Mouse (Mus musculus) liver, embryonic 11.5 days (tissue): ENCODE measurements around the gene Slc39a13. TPM values are rescaled to one million over a fixed set of nuclear protein-coding genes. Genes with fewer than 3 reads are reported as not detected.
A peak's percentile ranks its signal among the peaks of the same experiment; 100 is the strongest.

Experiments
- ATAC-seq: fragments of 200-750 bp; cut with Nextera tagmentation; replicated peaks from 2 replicates; pipeline ENCODE4 v1.8.0; 2017; ENCODE audit warnings: moderate number of reproducible peaks, mild to moderate bottlenecking, moderate TSS enrichment, moderate library complexity; ENCODE audit not compliant: low FRiP score
- DNase-seq: peaks from one replicate; pipeline ENCODE4 v3.0.0-alpha.2; 2017; ENCODE audit warnings: low spot score
- H3K27ac ChIP-seq: fragments of 300-500 bp; sonication (generic); 2 replicates; pipeline ENCODE4 v1.5.1; 2014; ENCODE audit warnings: mild to moderate bottlenecking, low read depth, low read length, control low read depth
- H3K27me3 ChIP-seq: fragments of 300-500 bp; sonication (generic); replicated peaks from 2 replicates; pipeline ENCODE4 v1.6.1; 2014; ENCODE audit warnings: low read length, mixed read lengths; ENCODE audit not compliant: control insufficient read depth, insufficient read depth
- H3K36me3 ChIP-seq: fragments of 300-500 bp; sonication (generic); 2 replicates; pipeline ENCODE4 v1.6.1; 2014; ENCODE audit warnings: mild to moderate bottlenecking, low read length, moderate library complexity, mixed read lengths; ENCODE audit not compliant: control insufficient read depth, insufficient read depth
- H3K4me1 ChIP-seq: fragments of 300-500 bp; sonication (generic); replicated peaks from 2 replicates; pipeline ENCODE4 v1.6.1; 2014; ENCODE audit warnings: low read length, mixed read lengths; ENCODE audit not compliant: control insufficient read depth, insufficient read depth
- H3K4me2 ChIP-seq: fragments of 300-500 bp; sonication (generic); 2 replicates; pipeline ENCODE4 v1.6.1; 2014; ENCODE audit warnings: mild to moderate bottlenecking, control low read depth, moderate library complexity
- H3K4me3 ChIP-seq: fragments of 300-500 bp; sonication (generic); 2 replicates; pipeline ENCODE4 v1.5.1; 2014; ENCODE audit warnings: low read depth, low read length, control low read depth
- H3K9ac ChIP-seq: fragments of 300-500 bp; sonication (generic); 2 replicates; pipeline ENCODE4 v1.6.1; 2014; ENCODE audit warnings: low read depth, low read length, control low read depth
- H3K9me3 ChIP-seq: fragments of 300-500 bp; sonication (generic); 2 replicates; pipeline ENCODE4 v1.6.1; 2016; ENCODE audit warnings: low read length, inconsistent platforms, mixed read lengths; ENCODE audit not compliant: control insufficient read depth
- WGBS: fragments of 180-500 bp; shearing (Covaris S2); extraction: QIAGEN DNeasy Blood & Tissue Kit; methylation state at CpG from one replicate; pipeline ENCODE4 v1.1.7; 2014; 5-methylcytosine and 5-hydroxymethylcytosine counted together
- polyA plus RNA-seq: library from polyadenylated mRNA; unstranded; fragments of >200 nt; fragmentation: Nextera tagmentation; extraction: Ambion mirVana; gene quantifications from 2 replicates; pipeline ENCODE4 v1.2.1, GENCODE M21; 2014

The Slc39a13 gene
- polyA plus RNA-seq, 1 experiment from 2014 or later: 19.6 TPM

- ATAC-seq: peak; percentile 24
- no peak for DNase-seq
- Histone ChIP-seq H3K9ac (peak overlapping the region; percentile 61), H3K27ac (peak overlapping the region; percentile 59), H3K27me3 (no peaks in the 10 kb centered on the region), H3K4me3 (peak overlapping the region; percentile 59), H3K4me2 (peak overlapping the region; percentile 91), H3K9me3 (no peaks in the 10 kb centered on the region), H3K36me3 (no peaks in the 10 kb centered on the region), H3K4me1 (peaks cover 13% of the 10 kb centered on the region)
- under 1% methylated on average over 27 of the region's 36 CpGs for WGBS
Observed at GRCm38 (mm10) chr2:91078314-91079025, 8.3 kb upstream of the Slc39a13 start.

DNA sequence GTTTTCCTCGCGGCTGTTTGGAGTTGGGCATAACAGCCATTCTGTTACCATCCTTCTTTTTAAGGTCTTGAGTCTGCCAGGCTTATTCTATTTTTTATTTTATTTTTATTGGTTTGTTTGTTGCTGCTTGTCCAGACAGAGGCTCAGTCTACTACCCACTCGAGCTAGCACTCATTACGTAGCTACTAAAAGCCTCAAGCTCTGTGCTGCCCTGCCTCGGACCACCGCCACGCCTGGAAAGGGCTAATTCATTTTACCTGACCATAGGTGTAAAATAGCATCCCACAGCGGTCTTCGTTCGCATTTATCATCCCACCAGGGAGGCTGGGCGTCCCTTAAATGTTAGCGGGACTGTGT, 7.7 kb upstream of the Slc39a13 start:
- Histone ChIP-seq H3K4me2 (peak overlapping the region; percentile 91), H3K27ac (no peak overlapping the region), H3K36me3 (no peaks in the 10 kb centered on the region), H3K4me1 (peaks cover 11% of the 10 kb centered on the region), H3K27me3 (no peaks in the 10 kb centered on the region), H3K9ac (peak overlapping the region; percentile 61), H3K4me3 (peak overlapping the region; percentile 59), H3K9me3 (no peaks in the 10 kb centered on the region)
- ATAC-seq: no peak
- no peak for DNase-seq
- WGBS: 35% methylated on average over 12 of the region's 12 CpGs

GRCm38 (mm10) chr2:91072092-91072491, 1.9 kb upstream of the Slc39a13 start:
- H3K27ac ChIP-seq: no peak overlapping the region
- H3K27me3 ChIP-seq: no peaks in the 10 kb centered on the region
- peaks cover 14% of the 10 kb centered on the region for H3K4me1 ChIP-seq
- H3K9me3 ChIP-seq: no peaks in the 10 kb centered on the region
- no peak overlapping the region for H3K4me2 ChIP-seq
- no peaks in the 10 kb centered on the region for H3K36me3 ChIP-seq
- H3K4me3 ChIP-seq: no peak overlapping the region
- no peak overlapping the region for H3K9ac ChIP-seq
- DNase-seq (no peak), ATAC-seq (no peak)
- WGBS: 40% methylated on average over 1 of the region's 1 CpGs

GRCm38 (mm10) chr2:91071059-91071458, 842 bp upstream of the Slc39a13 start:
- peak overlapping the region; percentile 81 for H3K4me2 ChIP-seq
- peak overlapping the region; percentile 60 for H3K4me3 ChIP-seq
- DNase-seq (no peak), ATAC-seq (no peak)
- 84% methylated on average over 10 of the region's 10 CpGs for whole genome bisulfite sequencing
- H3K9me3 ChIP-seq: no peaks in the 10 kb centered on the region
- peak overlapping the region; percentile 79 for H3K9ac ChIP-seq
- H3K4me1 ChIP-seq: peaks cover 14% of the 10 kb centered on the region
- H3K36me3 ChIP-seq: no peaks in the 10 kb centered on the region
- no peaks in the 10 kb centered on the region for H3K27me3 ChIP-seq
- peak overlapping the region; percentile 80 for H3K27ac ChIP-seq

DNA sequence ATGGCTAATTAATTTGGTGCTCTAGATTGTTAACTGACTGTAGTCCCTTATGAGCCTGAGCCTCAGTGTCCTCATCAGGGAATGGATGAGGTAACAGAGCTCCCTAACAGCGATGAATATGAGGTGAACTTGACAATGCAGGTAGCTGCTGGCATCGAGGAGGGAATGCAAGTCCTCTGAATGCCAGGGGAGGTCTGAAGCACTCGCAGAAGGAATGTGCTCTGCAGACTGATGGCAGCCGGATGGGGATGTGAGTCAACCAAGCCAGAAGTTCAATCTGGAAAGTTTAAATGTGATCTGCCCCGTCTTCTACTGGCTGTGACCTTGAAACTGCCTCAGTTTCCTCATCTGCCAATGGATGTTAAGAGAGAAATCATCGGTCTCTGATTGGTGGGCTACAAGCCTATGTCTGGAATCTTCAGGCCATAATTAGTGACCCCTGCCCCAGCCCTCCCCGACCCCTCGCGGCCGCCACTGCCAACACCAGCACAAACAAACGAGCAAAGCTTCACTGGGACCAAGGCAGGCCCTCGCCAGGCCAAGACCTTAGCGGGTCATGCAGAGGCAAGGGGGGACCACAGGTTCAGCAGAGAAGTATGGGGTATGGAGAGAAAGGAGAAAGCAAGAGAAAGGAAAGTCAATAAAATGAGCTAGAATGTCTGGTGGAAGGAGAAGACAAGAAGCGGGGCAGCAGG, 764 bp downstream of the Slc39a13 start:
- H3K9ac ChIP-seq: peak overlapping the region; percentile 79
- DNase-seq (no peak), ATAC-seq (peak; percentile 4; the same call in 1 of the 2 replicates)

DNA sequence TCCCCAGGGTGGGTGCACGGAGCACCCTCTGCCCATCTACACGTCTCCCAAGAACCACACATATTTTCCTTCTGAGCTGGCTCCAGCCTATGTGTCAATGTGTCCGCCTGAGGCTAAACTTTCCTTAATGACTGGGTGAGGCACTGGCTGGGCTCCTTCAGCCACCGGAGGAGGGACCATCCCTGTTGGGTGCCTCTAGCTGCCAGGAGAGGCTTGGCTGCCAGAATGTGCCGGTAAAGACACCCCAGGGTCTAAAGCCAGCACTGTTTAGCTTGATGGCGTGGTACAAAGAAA, 1.4 kb downstream of the Slc39a13 start:
- Histone ChIP-seq H3K27me3 (no peaks in the 10 kb centered on the region), H3K9me3 (no peaks in the 10 kb centered on the region), H3K4me3 (peak overlapping the region; percentile 60; the same call in 1 of the 2 replicates), H3K27ac (no peak overlapping the region), H3K9ac (no peak overlapping the region), H3K4me2 (peak overlapping the region; percentile 81), H3K4me1 (peaks cover 14% of the 10 kb centered on the region), H3K36me3 (peaks cover 4% of the 10 kb centered on the region; the same call in 1 of the 2 replicates)
- 66% methylated on average over 6 of the region's 6 CpGs for WGBS
- ATAC-seq (no peak), DNase-seq (no peak)

More for the DNA sequence above, 764 bp downstream of the Slc39a13 start:
- Histone ChIP-seq H3K36me3 (no peaks in the 10 kb centered on the region), H3K27me3 (no peaks in the 10 kb centered on the region), H3K4me3 (peak overlapping the region; percentile 60), H3K4me1 (peaks cover 14% of the 10 kb centered on the region), H3K4me2 (peak overlapping the region; percentile 81), H3K9me3 (no peaks in the 10 kb centered on the region), H3K27ac (peak overlapping the region; percentile 80; the same call in 1 of the 2 replicates)
- 10% methylated on average over 14 of the region's 14 CpGs for WGBS

GRCm38 (mm10) chr2:91068162-91068871, 1.9 kb downstream of the Slc39a13 start:
- WGBS: 68% methylated on average over 13 of the region's 13 CpGs
- DNase-seq (no peak), ATAC-seq (no peak)
- H3K9me3 ChIP-seq: no peaks in the 10 kb centered on the region
- H3K4me3 ChIP-seq: no peak overlapping the region; the same call in 1 of the 2 replicates
- peaks cover 4% of the 10 kb centered on the region for H3K36me3 ChIP-seq
- no peaks in the 10 kb centered on the region for H3K27me3 ChIP-seq
- peak overlapping the region; percentile 81 for H3K4me2 ChIP-seq
- no peak overlapping the region for H3K27ac ChIP-seq
- H3K4me1 ChIP-seq: peaks cover 14% of the 10 kb centered on the region
- H3K9ac ChIP-seq: no peak overlapping the region

- Histone ChIP-seq H3K9me3 (no peaks in the 10 kb centered on the region), H3K4me1 (peaks cover 18% of the 10 kb centered on the region), H3K4me2 (no peak overlapping the region), H3K27me3 (no peaks in the 10 kb centered on the region), H3K27ac (no peak overlapping the region), H3K36me3 (peaks cover 16% of the 10 kb centered on the region), H3K9ac (no peak overlapping the region), H3K4me3 (no peak overlapping the region)
- DNase-seq (no peak), ATAC-seq (no peak)
- 88% methylated on average over 3 of the region's 3 CpGs for WGBS
Observed at GRCm38 (mm10) chr2:91066455-91066854, 3.8 kb downstream of the Slc39a13 start.
